Mouse (Mus musculus) intestine, embryonic 16.5 days (tissue): ENCODE results near the gene Otogl. TPM values are rescaled to one million over a fixed set of nuclear protein-coding genes. Genes with fewer than 3 reads are reported as not detected.

Source experiments
- ATAC-seq: fragments of 200-750 bp; cut with Nextera tagmentation; 2 replicates; pipeline ENCODE4 v1.8.0; 2017; ENCODE audit warnings: moderate TSS enrichment, moderate library complexity
- H3K27ac ChIP-seq: fragments of 300-500 bp; sonication (generic); 2 replicates; pipeline ENCODE4 v1.5.1; 2014; ENCODE audit warnings: mild to moderate bottlenecking, low read length
- H3K27me3 ChIP-seq: fragments of 300-500 bp; sonication (generic); replicated peaks from 2 replicates; pipeline ENCODE4 v1.6.1; 2014; ENCODE audit warnings: low read length, control low read depth, mixed read lengths; ENCODE audit not compliant: control insufficient read depth, insufficient read depth
- H3K36me3 ChIP-seq: fragments of 300-500 bp; sonication (generic); 2 replicates; pipeline ENCODE4 v1.6.1; 2014; ENCODE audit warnings: low read length, control low read depth; ENCODE audit not compliant: control insufficient read depth, insufficient read depth
- H3K4me1 ChIP-seq: fragments of 300-500 bp; sonication (generic); 2 replicates; pipeline ENCODE4 v1.6.1; 2014; ENCODE audit warnings: low read length, control low read depth, mixed read lengths; ENCODE audit not compliant: control insufficient read depth, insufficient read depth
- H3K4me2 ChIP-seq: fragments of 300-500 bp; sonication (generic); 2 replicates; pipeline ENCODE4 v1.6.1; 2014; ENCODE audit warnings: low read depth, low read length, control low read depth
- H3K4me3 ChIP-seq: fragments of 300-500 bp; sonication (generic); 2 replicates; pipeline ENCODE4 v1.5.1; 2014; ENCODE audit warnings: mild to moderate bottlenecking, low read length
- H3K9ac ChIP-seq: fragments of 300-500 bp; sonication (generic); 2 replicates; pipeline ENCODE4 v1.6.1; 2014; ENCODE audit warnings: low read depth, low read length
- H3K9me3 ChIP-seq: fragments of 300-500 bp; sonication (generic); 2 replicates; pipeline ENCODE4 v1.6.1; 2016; ENCODE audit warnings: low read length, control low read depth; ENCODE audit not compliant: control insufficient read depth
- WGBS: fragments of 180-500 bp; shearing (Covaris S2); extraction: QIAGEN DNeasy Blood & Tissue Kit; methylation state at CpG from one replicate; pipeline ENCODE4 v1.1.7; 2014; 5-methylcytosine and 5-hydroxymethylcytosine counted together
- polyA plus RNA-seq: library from polyadenylated mRNA; unstranded; fragments of >200 nt; fragmentation: Nextera tagmentation; extraction: Ambion mirVana; gene quantifications from 2 replicates; pipeline ENCODE4 v1.2.1, GENCODE M21; 2015

The Otogl gene
- polyA plus RNA-seq, 1 experiment from 2014 or later: 0.02 TPM

- Histone ChIP-seq H3K4me3 (no peak overlapping the region), H3K4me2 (no peak overlapping the region), H3K9me3 (no peaks in the 10 kb centered on the region), H3K4me1 (no peaks in the 10 kb centered on the region), H3K27ac (no peak overlapping the region), H3K36me3 (no peaks in the 10 kb centered on the region), H3K27me3 (no peaks in the 10 kb centered on the region), H3K9ac (no peak overlapping the region)
- WGBS: 24% methylated on average over 1 of the region's 1 CpGs
- ATAC-seq: no peak
Measured at GRCm38 (mm10) chr10:107921549-107921948, 9.6 kb upstream of the Otogl start.

- no peak overlapping the region for H3K9ac ChIP-seq
- no peak overlapping the region for H3K4me2 ChIP-seq
- H3K4me3 ChIP-seq: no peak overlapping the region
- no peaks in the 10 kb centered on the region for H3K4me1 ChIP-seq
- no peaks in the 10 kb centered on the region for H3K36me3 ChIP-seq
- WGBS: 90% methylated on average over 1 of the region's 1 CpGs
- no peaks in the 10 kb centered on the region for H3K9me3 ChIP-seq
- no peaks in the 10 kb centered on the region for H3K27me3 ChIP-seq
- ATAC-seq: no peak
- H3K27ac ChIP-seq: no peak overlapping the region
Measured at GRCm38 (mm10) chr10:107921134-107921533, 9.2 kb upstream of the Otogl start.

GRCm38 (mm10) chr10:107913013-107913412, 1.1 kb upstream of the Otogl start:
- H3K4me1 ChIP-seq: no peaks in the 10 kb centered on the region
- no peak overlapping the region for H3K27ac ChIP-seq
- WGBS: 81% methylated on average over 2 of the region's 2 CpGs
- no peak for ATAC-seq
- H3K4me3 ChIP-seq: no peak overlapping the region
- no peaks in the 10 kb centered on the region for H3K36me3 ChIP-seq
- no peak overlapping the region for H3K4me2 ChIP-seq
- no peaks in the 10 kb centered on the region for H3K9me3 ChIP-seq
- H3K27me3 ChIP-seq: no peaks in the 10 kb centered on the region
- no peak overlapping the region for H3K9ac ChIP-seq

GRCm38 (mm10) chr10:107906453-107906852, 5.5 kb downstream of the Otogl start:
- H3K9ac ChIP-seq: no peak overlapping the region
- 0 out of 2 replicates have a peak, but pooled peaks have one; percentile 43 for ATAC-seq
- no peaks in the 10 kb centered on the region for H3K27me3 ChIP-seq
- H3K27ac ChIP-seq: peak overlapping the region; percentile 47
- no peak overlapping the region for H3K4me2 ChIP-seq
- no peak overlapping the region for H3K4me3 ChIP-seq
- no peaks in the 10 kb centered on the region for H3K9me3 ChIP-seq
- H3K36me3 ChIP-seq: no peaks in the 10 kb centered on the region
- 0 out of 2 replicates have a peak, but pooled peaks cover 4% of the 10 kb centered on the region for H3K4me1 ChIP-seq
- 54% methylated on average over 10 of the region's 10 CpGs for WGBS

- WGBS: 56% methylated on average over 7 of the region's 7 CpGs
- no peaks in the 10 kb centered on the region for H3K36me3 ChIP-seq
- H3K4me3 ChIP-seq: no peak overlapping the region
- no peak overlapping the region for H3K9ac ChIP-seq
- H3K27ac ChIP-seq: peak overlapping the region; percentile 8; the same call in 1 of the 2 replicates
- no peak overlapping the region for H3K4me2 ChIP-seq
- no peak for ATAC-seq
- H3K27me3 ChIP-seq: no peaks in the 10 kb centered on the region
- H3K4me1 ChIP-seq: 0 out of 2 replicates have a peak, but pooled peaks cover 4% of the 10 kb centered on the region
- no peaks in the 10 kb centered on the region for H3K9me3 ChIP-seq
Measured at GRCm38 (mm10) chr10:107905274-107906034, 6.5 kb downstream of the Otogl start.

- 0 out of 2 replicates have a peak overlapping the region, but pooled peaks have one; percentile 4 for H3K4me2 ChIP-seq
- H3K27me3 ChIP-seq: no peaks in the 10 kb centered on the region
- WGBS: 43% methylated on average over 8 of the region's 8 CpGs
- 0 out of 2 replicates have a peak, but pooled peaks cover 7% of the 10 kb centered on the region for H3K4me1 ChIP-seq
- ATAC-seq: 0 out of 2 replicates have a peak, but pooled peaks have one; percentile 56
- H3K36me3 ChIP-seq: no peaks in the 10 kb centered on the region
- H3K27ac ChIP-seq: peak overlapping the region; percentile 57
- H3K4me3 ChIP-seq: no peak overlapping the region
- no peaks in the 10 kb centered on the region for H3K9me3 ChIP-seq
- H3K9ac ChIP-seq: no peak overlapping the region
Measured at GRCm38 (mm10) chr10:107901958-107902357, 10.0 kb downstream of the Otogl start.

- no peaks in the 10 kb centered on the region for H3K27me3 ChIP-seq
- no peaks in the 10 kb centered on the region for H3K36me3 ChIP-seq
- no peaks in the 10 kb centered on the region for H3K9me3 ChIP-seq
- H3K4me1 ChIP-seq: 0 out of 2 replicates have a peak, but pooled peaks cover 3% of the 10 kb centered on the region
- peak overlapping the region; percentile 57 for H3K27ac ChIP-seq
- no peak overlapping the region for H3K4me3 ChIP-seq
- WGBS: 48% methylated on average over 13 of the region's 13 CpGs
- 0 out of 2 replicates have a peak overlapping the region, but pooled peaks have one; percentile 4 for H3K4me2 ChIP-seq
- no peak overlapping the region for H3K9ac ChIP-seq
- ATAC-seq: peak; percentile 71
Measured at GRCm38 (mm10) chr10:107901204-107901879, 10.6 kb downstream of the Otogl start.

GRCm38 (mm10) chr10:107899946-107900345, 12.0 kb downstream of the Otogl start:
- Histone ChIP-seq H3K27ac (peak overlapping the region; percentile 18; the same call in 1 of the 2 replicates), H3K4me3 (no peak overlapping the region), H3K36me3 (no peaks in the 10 kb centered on the region), H3K4me2 (no peak overlapping the region), H3K9me3 (no peaks in the 10 kb centered on the region), H3K4me1 (0 out of 2 replicates have a peak, but pooled peaks cover 2% of the 10 kb centered on the region), H3K9ac (no peak overlapping the region), H3K27me3 (no peaks in the 10 kb centered on the region)
- ATAC-seq: no peak
- 59% methylated on average over 6 of the region's 6 CpGs for WGBS

- WGBS: 69% methylated on average over 4 of the region's 4 CpGs
- Histone ChIP-seq H3K4me2 (no peak overlapping the region), H3K4me3 (no peak overlapping the region), H3K27me3 (no peaks in the 10 kb centered on the region), H3K9ac (no peak overlapping the region), H3K4me1 (0 out of 2 replicates have a peak, but pooled peaks cover 2% of the 10 kb centered on the region), H3K27ac (no peak overlapping the region), H3K36me3 (no peaks in the 10 kb centered on the region), H3K9me3 (no peaks in the 10 kb centered on the region)
- ATAC-seq: no peak
Measured at GRCm38 (mm10) chr10:107896158-107896557, 15.8 kb downstream of the Otogl start.
